Mouse (Mus musculus) cortical plate, adult 2 months (tissue): Measurements from ENCODE around the gene Hc. TPM values are rescaled to one million over a fixed set of nuclear protein-coding genes. Genes with fewer than 3 reads are reported as not detected.

Experiments used
- H3K27ac ChIP-seq: fragments of 200-500 bp; 2 replicates; pipeline ENCODE4 v1.5.1; 2012; ENCODE audit warnings: low read length, control low read depth, inconsistent platforms; ENCODE audit not compliant: insufficient read depth
- H3K4me1 ChIP-seq: fragments of 200-500 bp; 2 replicates; pipeline ENCODE4 v1.6.1; 2011; ENCODE audit warnings: low read length; ENCODE audit not compliant: control insufficient read depth, insufficient read depth
- H3K4me3 ChIP-seq: fragments of 200-500 bp; 2 replicates; pipeline ENCODE4 v1.5.1; 2011; ENCODE audit warnings: mild to moderate bottlenecking, low read length, control low read depth; ENCODE audit not compliant: insufficient read depth
- CTCF ChIP-seq: fragments of 200-500 bp; IDR thresholded peaks from 2 replicates; pipeline ENCODE4 v1.5.1; 2011; ENCODE audit warnings: mild to moderate bottlenecking, control low read depth, low read length; ENCODE audit not compliant: insufficient read depth; ENCODE audit errors: extremely low read depth
- POLR2A ChIP-seq: fragments of 200-500 bp; IDR thresholded peaks from 2 replicates; pipeline ENCODE4 v1.6.1; 2011; ENCODE audit warnings: mild to moderate bottlenecking, low read length, control low read depth; ENCODE audit not compliant: insufficient read depth; ENCODE audit errors: extremely low read depth
- polyA plus RNA-seq: library from polyadenylated mRNA; depleted of rRNA; stranded (reverse); fragments of >200 nt; gene quantifications from 2 replicates; pipeline ENCODE4 v1.2.3, GENCODE M21; 2012

The Hc gene
- polyA plus RNA-seq, 1 experiment: 0.35 TPM

DNA sequence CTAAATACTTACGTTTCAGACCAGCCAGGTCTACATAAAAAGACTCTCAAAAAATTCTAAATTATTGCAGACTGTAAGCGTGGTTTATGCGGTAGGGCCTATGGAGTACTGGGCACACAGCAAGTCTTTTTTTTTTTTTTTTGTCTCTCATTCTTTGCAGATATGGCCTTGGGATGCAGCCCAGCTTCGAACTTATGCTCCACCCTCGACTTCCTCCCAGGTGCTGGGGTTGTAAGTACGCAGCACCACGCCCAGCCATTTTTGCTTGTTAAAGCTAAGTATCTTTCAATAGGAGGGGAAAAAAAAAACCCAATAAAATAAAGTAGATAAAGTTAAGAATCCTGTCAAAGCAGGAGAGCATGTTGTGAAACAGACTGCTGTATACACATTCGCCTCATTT, 49.6 kb downstream of the Hc start:
- H3K4me3 ChIP-seq: no peak overlapping the region
- TF ChIP-seq POLR2A: no peak
- TF ChIP-seq CTCF: no peak
- H3K27ac ChIP-seq: no peak overlapping the region
- no peaks in the 10 kb centered on the region for H3K4me1 ChIP-seq

- TF ChIP-seq CTCF: no peak
- no peak for TF ChIP-seq POLR2A
- Histone ChIP-seq H3K4me3 (no peak overlapping the region), H3K4me1 (peaks cover 2% of the 10 kb centered on the region; the same call in 1 of the 2 replicates), H3K27ac (no peak overlapping the region)
Observed at GRCm38 (mm10) chr2:34998956-34999355, 62.3 kb downstream of the Hc start.

DNA sequence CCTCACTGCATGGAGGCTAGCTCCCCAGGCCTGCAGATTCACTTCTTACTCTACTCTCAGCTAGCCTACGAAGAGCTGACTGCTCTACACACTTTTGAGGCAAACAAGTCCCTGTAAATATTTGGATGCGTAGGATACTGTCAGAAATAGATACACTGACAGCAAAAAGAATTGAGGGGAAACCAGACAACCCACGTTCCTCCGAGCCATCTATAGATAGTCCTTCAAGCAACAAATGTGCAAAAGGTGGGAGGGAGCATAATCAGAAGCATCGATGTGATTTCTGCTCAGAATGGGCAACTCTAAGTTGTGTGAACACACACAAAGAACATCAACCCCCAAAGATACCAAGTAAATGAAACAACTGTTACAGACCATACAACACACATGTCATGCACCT, 64.7 kb downstream of the Hc start:
- H3K4me1 ChIP-seq: peaks cover 3% of the 10 kb centered on the region
- no peak overlapping the region for H3K27ac ChIP-seq
- H3K4me3 ChIP-seq: no peak overlapping the region
- TF ChIP-seq CTCF (no peak), POLR2A (no peak)

DNA sequence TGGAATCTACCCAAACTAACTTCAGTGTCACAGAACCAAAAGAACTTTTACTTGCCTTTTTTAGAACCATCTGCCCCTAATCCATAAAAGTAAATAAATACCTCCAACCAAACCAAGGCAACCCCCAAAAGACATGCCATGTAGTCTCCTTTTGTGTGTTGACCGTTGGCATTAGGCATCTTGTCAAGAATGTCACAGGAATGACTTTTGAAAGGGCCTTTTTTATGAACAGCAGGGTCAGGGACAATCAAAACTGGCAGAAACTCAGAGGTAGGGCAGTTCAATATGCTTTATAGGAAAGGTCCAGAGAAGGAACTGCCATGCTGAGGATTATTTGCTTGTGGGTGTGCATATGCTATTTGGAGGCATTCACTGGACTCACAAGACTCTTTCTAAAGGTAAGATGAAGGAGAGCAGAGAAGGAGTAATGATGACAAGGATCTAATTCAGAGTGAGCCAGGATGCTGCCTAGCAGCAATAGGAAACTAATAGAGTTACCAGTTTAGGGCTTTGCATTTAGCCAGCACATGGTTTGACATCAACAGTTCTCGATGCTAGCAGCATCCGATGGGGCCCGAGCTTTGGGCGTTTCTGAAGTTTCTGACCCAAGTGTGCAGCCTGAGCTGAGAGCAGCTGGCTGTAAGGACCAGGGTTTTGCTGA, 67.4 kb downstream of the Hc start:
- Histone ChIP-seq H3K4me3 (no peak overlapping the region), H3K27ac (no peak overlapping the region)
- TF ChIP-seq CTCF: no peak
- TF ChIP-seq POLR2A: no peak

DNA sequence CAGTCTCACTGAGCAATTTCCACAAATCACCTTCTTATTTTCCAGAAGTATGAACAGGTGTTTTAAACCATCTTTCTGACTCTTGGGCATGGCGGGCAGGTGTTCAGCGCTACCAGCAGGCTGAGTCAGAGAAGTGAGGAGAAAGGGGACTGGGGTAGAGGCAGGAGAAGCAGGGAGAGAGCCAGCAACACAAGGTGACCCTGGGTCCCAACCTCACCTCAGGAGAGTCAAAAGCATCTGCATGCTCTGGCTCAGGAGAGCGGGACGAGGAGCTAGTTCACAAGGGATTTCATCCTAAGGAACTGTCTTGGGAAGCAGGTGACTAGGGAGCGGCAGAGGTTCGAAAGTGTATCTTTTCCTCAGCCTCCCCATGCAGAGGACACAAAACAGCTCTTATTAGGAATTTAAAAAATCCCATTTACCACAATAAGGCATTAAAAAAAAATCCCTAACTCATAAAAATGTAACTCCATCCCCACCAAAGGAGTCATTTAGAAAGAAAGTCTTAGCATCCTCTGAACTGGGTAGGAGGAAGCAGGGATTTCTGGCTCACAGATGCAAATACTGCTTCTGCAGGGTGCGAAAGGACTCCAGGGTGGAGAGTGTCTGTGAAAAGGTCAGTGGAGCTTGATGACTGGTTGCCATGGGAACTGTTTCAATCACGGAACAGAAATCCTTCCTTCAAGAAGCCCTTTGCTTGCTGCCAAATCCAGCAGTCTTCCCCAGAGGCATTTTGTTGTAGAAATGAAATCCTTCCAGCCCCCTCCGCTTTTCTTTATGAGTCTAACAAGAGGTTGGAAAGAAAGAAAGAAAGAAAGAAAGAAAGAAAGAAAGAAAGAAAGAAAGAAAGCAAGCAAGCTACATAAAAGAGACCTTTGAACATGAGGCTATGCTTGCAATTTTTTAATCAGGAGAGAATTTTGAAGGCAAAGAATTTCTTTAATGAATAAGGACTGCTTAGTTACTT, 68.2 kb downstream of the Hc start:
- no peak overlapping the region for H3K27ac ChIP-seq
- no peak overlapping the region for H3K4me3 ChIP-seq
- TF ChIP-seq CTCF: no peak
- TF ChIP-seq POLR2A: no peak
- H3K4me1 ChIP-seq: peaks cover 3% of the 10 kb centered on the region

More for the DNA sequence above, 67.4 kb downstream of the Hc start:
- H3K4me1 ChIP-seq: peaks cover 3% of the 10 kb centered on the region

DNA sequence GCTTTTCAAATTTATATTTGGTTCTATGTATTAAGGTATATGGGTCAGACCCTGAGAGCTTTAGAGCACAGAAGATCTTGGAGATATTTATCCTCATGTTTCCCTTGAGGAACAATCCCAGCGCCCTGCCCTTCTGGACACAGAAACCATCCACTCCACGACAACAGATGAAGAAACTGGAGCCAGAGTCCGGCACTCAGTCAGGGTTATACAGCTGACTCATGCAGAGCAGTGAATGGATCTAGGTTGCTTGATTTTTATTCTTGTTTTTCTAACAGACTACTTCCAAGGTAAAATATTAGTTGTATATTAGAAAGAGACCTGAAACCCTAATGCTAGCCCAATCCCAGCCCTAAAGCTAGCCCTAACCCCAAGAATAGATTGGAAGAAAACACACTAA, 69.3 kb downstream of the Hc start:
- TF ChIP-seq POLR2A (no peak), CTCF (no peak)
- H3K4me3 ChIP-seq: no peak overlapping the region
- peaks cover 3% of the 10 kb centered on the region for H3K4me1 ChIP-seq
- no peak overlapping the region for H3K27ac ChIP-seq

DNA sequence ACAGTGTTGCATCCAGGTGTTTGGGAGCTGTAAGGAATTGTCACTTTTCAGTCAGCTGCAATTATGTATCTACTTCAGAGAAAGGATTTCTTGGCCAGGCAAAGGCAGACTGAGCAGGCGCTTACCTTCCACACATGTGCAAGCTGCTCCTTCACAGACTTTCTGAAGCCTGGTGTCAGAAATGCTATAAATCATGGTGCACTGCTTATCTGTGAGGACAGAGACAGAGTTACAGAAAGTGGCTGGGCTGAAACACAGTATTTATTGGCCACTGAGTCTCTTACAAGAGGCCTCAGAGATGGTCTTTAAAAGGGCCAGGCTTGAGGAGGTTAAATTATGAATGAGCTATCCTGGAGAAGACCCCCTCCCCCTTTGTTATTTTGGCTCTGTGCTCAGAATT, 71.5 kb downstream of the Hc start:
- Histone ChIP-seq H3K4me3 (no peak overlapping the region), H3K4me1 (peaks cover 2% of the 10 kb centered on the region; the same call in 1 of the 2 replicates), H3K27ac (no peak overlapping the region)
- TF ChIP-seq CTCF (no peak), POLR2A (no peak)

DNA sequence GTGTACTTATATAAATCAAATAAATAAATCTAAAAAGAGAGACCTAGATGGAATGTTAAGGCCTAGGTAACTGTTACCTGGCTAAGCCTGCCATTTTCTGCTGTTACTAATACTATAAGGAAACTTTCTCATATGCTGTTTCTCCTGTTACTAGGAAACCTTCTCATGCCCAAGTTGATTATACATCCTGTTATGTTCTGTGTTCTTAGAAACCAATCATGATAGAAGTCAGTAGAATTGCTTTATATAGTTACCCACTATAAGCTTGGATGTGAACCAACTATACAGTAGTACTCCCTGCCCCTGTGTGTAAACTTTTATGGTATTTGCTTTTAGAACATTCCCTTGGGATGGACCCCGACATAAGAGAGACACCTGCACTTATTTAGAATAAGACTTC, 73.6 kb downstream of the Hc start:
- H3K27ac ChIP-seq: no peak overlapping the region
- TF ChIP-seq POLR2A (no peak), CTCF (no peak)

GRCm38 (mm10) chr2:34984885-34985284, 76.4 kb downstream of the Hc start:
- no peaks in the 10 kb centered on the region for H3K4me1 ChIP-seq
- H3K4me3 ChIP-seq: no peak overlapping the region
- no peak overlapping the region for H3K27ac ChIP-seq
- TF ChIP-seq POLR2A: no peak
- no peak for TF ChIP-seq CTCF

More for the DNA sequence above, 73.6 kb downstream of the Hc start:
- H3K4me1 ChIP-seq: no peaks in the 10 kb centered on the region
- H3K4me3 ChIP-seq: no peak overlapping the region
